Mouse (Mus musculus) liver (tissue): ENCODE results near the gene Cd1d1.
A peak's percentile ranks its signal among the peaks of the same experiment; 100 is the strongest.

Experiments
- DNase-seq: peaks from one replicate; pipeline ENCODE4 v3.0.0-alpha.2; 2020; ENCODE audit warnings: mixed read lengths

The Cd1d1 gene

DNA sequence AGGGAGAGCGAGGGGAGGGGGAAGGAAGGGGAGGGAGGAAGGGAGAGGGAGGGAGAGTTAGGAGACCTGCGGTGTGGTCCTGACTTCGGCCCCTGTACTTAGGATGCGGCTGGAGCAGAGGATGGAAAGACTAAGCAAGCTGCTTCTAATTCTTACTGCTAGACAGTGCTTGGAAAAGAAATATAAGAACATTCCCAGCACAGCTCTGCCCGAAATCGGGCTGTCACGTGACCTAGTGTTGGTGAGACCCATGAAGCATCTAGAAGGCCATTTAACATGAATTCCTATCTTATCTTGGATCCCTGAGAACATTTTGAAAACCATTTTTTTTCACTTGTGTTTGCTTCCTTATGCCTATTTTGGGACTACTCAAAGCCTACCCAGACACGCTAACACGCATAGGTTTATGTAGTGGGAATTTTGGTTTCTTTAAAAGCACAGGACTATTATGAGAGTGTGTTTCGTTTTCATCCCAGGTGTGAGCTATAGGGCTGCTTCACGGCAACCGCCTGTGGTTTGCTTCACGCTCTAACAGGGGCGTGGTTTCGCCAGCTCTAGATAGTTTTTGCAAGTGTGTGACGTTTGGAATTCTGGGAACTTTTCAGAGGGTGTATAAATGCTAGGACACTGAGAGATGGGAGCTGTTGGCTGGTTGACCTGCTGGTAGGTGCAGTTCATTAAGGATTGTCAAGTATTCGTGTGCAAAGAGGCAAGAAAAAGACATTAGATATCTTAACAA, 38.4 kb downstream of the Cd1d1 start:
- DNase-seq = no peak

DNA sequence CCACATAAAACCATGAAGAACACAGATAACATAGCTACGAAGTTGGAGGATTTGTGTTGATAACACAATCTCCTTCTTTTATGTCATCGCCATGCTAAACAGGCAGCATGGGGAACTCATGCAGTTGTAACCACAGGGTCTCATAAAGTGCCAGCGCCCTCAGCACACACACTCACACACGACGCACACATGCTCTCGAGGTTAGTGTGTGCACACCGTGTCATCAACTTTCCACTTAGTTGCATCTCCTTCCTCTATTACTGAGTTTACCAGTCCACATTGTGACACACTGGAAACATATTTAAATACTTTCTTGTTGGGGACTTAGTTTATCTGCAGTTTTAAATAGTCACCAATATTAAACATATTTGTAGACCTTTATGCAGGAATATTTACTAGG, 40.2 kb downstream of the Cd1d1 start:
- DNase-seq = no peak

DNA sequence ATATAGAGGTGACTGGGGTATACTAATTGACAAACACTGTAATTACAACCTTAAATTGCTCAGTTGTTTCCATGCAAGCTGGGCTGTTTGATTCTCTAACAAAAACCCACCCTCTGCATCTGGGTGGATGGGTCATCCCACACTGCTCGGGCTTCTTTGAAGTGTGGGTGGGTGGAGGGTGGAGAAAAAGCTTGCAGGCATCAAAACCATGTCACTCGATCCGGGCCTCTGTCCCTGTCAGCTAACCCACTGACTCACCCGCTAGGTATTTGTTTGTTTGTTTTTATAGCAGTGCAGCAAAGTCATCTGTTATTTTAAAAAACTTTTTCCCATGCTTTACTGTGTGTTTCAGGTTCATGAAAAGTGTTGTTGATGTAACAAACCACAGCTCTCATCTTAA, 43.9 kb downstream of the Cd1d1 start:
- no peak for DNase-seq

DNA sequence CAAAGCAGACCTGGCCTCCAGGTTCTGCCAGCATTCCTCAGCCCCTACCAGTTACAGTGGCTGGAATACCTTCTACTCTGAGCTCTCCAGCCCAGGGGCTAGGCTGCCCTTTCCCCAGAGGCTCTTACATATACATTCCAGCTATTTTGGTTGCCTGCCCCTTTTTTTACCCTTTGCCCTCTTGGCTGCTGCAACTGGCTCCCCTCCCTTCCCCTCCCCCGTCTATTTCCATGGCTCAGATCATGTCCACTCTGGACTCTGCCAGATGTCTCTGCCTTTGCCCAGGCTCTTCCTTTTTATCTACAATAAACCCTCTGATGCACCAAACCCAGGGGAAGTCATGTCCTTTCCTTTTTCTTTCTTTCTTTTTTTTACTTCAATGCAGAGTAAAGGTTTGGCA, 44.7 kb downstream of the Cd1d1 start:
- DNase-seq = peak; percentile 16

DNA sequence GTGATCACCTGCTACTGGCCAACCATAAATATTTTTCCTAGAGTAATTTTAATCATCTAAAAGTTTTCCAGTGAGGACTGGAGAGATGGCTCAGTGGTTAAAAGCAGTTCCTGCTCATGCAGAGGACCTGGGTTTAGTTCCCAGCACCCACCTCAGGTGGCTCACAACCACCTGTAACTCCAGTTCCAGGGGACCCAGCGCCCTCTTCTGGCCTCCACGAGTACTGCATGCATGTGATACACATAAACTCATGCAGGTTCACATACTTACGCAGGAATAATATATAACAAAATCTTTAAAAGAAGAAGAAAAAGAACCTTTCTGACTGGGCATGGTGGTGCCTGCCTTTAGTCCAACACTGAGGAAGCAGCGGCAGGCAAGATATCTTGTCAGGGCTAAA, 45.4 kb downstream of the Cd1d1 start:
- DNase-seq = no peak

DNA sequence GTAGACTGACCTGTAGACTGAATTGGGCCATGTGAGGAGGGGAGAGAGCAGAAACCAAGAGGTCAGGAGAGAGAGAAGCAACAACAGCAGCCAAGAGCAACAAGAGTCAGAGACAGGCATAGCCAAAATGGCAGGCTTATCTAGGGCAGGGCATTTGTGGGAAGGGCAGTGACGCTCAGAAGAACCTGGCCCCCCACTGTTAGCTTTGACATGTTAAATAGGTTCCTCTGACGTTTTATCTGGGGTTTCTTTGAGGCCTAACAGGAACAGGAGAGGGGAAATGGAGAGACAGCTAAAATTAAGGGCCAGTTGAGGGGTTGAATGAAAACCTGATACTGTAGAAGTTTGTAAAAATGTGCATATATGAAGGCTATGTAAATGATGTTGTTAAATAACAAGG, 48.6 kb downstream of the Cd1d1 start:
- DNase-seq = no peak
